Mouse (Mus musculus) bone marrow macrophage, adult 2 months (primary cell): ENCODE measurements around the gene 0610010F05Rik. TPM values are rescaled to one million over a fixed set of nuclear protein-coding genes. Genes with fewer than 3 reads are reported as not detected.

Experiments used
- H3K27ac ChIP-seq: 2 replicates; pipeline ENCODE4 v1.5.1; 2012; ENCODE audit warnings: low read depth, low read length; ENCODE audit not compliant: insufficient read depth
- H3K4me1 ChIP-seq: 2 replicates; pipeline ENCODE4 v1.6.1; 2012; ENCODE audit warnings: low read length; ENCODE audit not compliant: control insufficient read depth, insufficient read depth
- H3K4me3 ChIP-seq: 2 replicates; pipeline ENCODE4 v1.5.1; 2012; ENCODE audit warnings: mild to moderate bottlenecking, low read length, moderate library complexity; ENCODE audit not compliant: insufficient read depth
- CTCF ChIP-seq: IDR thresholded peaks from 2 replicates; pipeline ENCODE4 v1.5.1; 2012; ENCODE audit warnings: low read depth, mild to moderate bottlenecking, low read length, moderate library complexity
- POLR2A ChIP-seq: IDR thresholded peaks from 2 replicates; pipeline ENCODE4 v1.6.1; 2012; ENCODE audit warnings: mild to moderate bottlenecking, low read depth, low read length, borderline replicate concordance
- polyA plus RNA-seq: library from polyadenylated mRNA; stranded (reverse); fragments of >200 nt; gene quantifications from 2 replicates; pipeline ENCODE4 v1.2.4, GENCODE M21; 2012; ENCODE audit not compliant: missing spikeins, insufficient read depth, insufficient read length

0610010F05Rik gene
- 10.8 and 14.9 TPM in 2 replicates for polyA plus RNA-seq

DNA sequence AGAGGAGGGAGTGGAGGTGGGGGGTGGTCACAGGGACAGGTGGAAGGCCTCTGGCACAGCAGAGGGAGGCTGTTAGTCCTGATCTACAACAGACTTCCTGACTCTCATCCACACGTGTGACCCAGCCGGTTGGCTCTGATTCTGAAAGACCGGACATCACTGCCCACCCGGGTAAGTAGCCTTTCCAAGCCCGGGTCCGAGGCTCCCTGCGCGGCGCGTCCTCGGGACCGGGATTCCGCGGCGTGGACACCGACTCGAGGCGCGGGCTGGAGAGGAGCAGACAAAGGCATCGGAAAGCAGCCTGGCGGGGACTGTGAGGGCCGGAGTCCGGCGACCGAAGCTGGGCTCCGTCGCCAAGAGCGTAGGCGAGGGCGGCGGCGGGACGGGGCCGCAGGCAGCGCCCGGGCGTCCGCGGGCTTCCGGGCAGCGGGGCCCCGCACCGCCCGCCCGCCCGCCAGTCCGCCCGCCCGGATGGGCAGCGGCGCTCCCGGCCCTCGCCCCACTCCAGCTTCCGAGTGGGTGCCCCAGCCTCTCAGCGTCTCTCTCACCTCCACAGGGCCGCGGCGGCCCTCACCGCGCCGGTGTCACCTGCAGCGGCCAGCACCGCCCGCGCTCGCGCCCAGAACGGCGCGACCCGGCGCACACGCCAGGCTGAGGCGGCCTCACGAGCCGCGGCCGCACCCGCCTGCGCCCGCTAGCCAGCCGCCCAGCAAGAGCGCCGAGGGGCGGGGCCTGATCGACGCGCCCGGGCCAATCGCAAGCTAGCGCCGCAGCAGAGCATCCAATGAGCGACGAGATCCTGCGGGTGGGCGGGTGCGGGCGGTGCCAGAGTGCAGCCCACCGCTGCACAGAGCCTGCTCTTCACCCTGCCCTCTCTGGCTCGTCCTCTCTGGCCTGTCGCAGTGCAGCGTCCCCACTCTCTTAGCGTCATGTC is at the start of gene 0610010F05Rik:
Gene 0610010F05Rik, minus strand, starts transcription at position 695 of the 934 bp plus-strand sequence.
- peak within 1 kb of the TSS; percentile 82 for H3K4me3 ChIP-seq
- peak; percentile 52; the same call in 1 of the 2 replicates for TF ChIP-seq POLR2A
- TF ChIP-seq CTCF = no peak
- 0 out of 2 replicates have a peak, but pooled peaks cover 3% of the 10 kb centered on the region for H3K4me1 ChIP-seq
- H3K27ac ChIP-seq = peak within 1 kb of the TSS; percentile 39; the same call in 1 of the 2 replicates

DNA sequence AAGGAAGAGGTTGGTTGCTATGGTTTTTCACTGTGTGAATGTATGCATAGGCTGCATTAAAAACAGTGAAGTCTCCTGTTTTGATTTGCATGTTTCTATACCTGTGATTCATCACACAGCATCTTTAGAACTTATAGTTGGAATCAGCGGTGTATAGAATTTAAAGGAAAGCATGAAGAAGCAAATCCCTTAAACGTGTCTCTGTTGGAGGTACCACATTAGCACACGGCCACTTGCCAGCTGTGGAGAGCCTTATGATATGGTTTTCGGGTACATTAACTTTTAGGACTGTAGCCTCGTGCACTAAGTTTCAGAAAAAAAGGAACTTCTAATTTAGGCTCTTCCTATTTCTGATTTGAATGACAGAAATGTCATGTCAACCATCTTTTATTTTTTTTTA is 49.1 kb upstream of the 0610010F05Rik start:
- peak overlapping the region; percentile 93 for H3K27ac ChIP-seq
- H3K4me3 ChIP-seq = peak overlapping the region; percentile 17; the same call in 1 of the 2 replicates
- H3K4me1 ChIP-seq = peaks cover 42% of the 10 kb centered on the region
- TF ChIP-seq POLR2A (no peak), CTCF (no peak)

GRCm38 (mm10) chr11:23680435-23680950 is 47.1 kb upstream of the 0610010F05Rik start:
- Histone ChIP-seq H3K4me3 (no peak overlapping the region), H3K4me1 (peaks cover 36% of the 10 kb centered on the region), H3K27ac (0 out of 2 replicates have a peak overlapping the region, but pooled peaks have one; percentile 7)
- TF ChIP-seq CTCF (no peak), POLR2A (no peak)

GRCm38 (mm10) chr11:23679044-23679642 is 45.7 kb upstream of the 0610010F05Rik start:
- H3K4me1 ChIP-seq = peaks cover 34% of the 10 kb centered on the region
- H3K4me3 ChIP-seq = no peak overlapping the region
- TF ChIP-seq CTCF = no peak
- no peak for TF ChIP-seq POLR2A
- H3K27ac ChIP-seq = no peak overlapping the region

DNA sequence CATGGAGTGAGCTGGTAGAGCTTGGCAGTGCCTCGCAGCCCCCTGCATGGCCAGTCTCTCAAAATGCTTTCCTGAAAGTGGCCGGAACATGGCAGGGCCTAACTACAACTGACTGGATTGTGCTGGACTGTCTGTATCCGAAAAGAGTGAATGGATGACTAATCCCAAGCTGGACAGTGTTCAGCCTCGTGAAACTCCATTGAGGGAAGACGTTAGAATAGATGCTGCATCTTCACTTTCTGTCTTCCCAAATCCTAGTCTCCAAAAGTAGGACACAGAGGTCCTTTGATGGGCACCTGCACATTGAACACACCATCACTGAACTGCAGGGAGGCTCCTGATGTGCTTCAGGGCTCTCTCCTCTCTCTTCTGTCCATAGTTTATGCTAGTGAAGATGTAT is 42.7 kb upstream of the 0610010F05Rik start:
- no peak overlapping the region for H3K27ac ChIP-seq
- TF ChIP-seq POLR2A = no peak
- H3K4me3 ChIP-seq = no peak overlapping the region
- H3K4me1 ChIP-seq = peaks cover 10% of the 10 kb centered on the region

GRCm38 (mm10) chr11:23672256-23672749 is 38.9 kb upstream of the 0610010F05Rik start:
- H3K4me1 ChIP-seq = no peaks in the 10 kb centered on the region
- TF ChIP-seq POLR2A (no peak), CTCF (no peak)

DNA sequence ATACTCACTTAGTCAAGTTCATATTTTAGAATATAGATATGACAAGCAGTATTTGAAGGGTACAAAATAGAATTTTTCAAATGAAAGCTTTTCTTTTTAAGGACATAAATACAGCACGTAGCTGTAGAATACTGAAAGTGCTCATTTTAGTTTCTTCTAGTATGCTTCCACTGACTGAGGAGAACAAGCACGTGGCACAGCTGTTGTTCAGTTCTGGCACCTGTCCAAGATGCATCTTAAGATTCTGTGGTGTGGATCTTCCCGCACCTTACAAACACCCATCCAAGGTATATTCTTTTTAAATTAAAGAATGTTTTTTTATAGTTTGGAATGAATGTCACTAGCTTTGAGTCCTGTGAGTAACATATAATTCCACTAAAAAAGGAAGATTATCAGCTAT is 33.7 kb upstream of the 0610010F05Rik start:
- peaks cover 6% of the 10 kb centered on the region for H3K4me1 ChIP-seq
- TF ChIP-seq POLR2A (no peak), CTCF (no peak)
- H3K4me3 ChIP-seq = peak overlapping the region; percentile 54
- H3K27ac ChIP-seq = peak overlapping the region; percentile 43; the same call in 1 of the 2 replicates

More at GRCm38 (mm10) chr11:23672256-23672749, 38.9 kb upstream of the 0610010F05Rik start:
- no peak overlapping the region for H3K4me3 ChIP-seq
- no peak overlapping the region for H3K27ac ChIP-seq

- no peak for TF ChIP-seq POLR2A
- no peak for TF ChIP-seq CTCF
- Histone ChIP-seq H3K27ac (peak overlapping the region; percentile 90), H3K4me3 (peak overlapping the region; percentile 83), H3K4me1 (peaks cover 6% of the 10 kb centered on the region)
Measured at GRCm38 (mm10) chr11:23666526-23666925, 33.1 kb upstream of the 0610010F05Rik start.

GRCm38 (mm10) chr11:23665798-23666501 is 32.5 kb upstream of the 0610010F05Rik start, which contains the start of gene Pex13:
Gene Pex13 (minus strand): TSS chr11:23665959.
- TF ChIP-seq CTCF = no peak
- Histone ChIP-seq H3K4me1 (peaks cover 6% of the 10 kb centered on the region), H3K4me3 (peak within 1 kb of the TSS; percentile 83), H3K27ac (peak within 1 kb of the TSS; percentile 90)
